Comparison of ENCODE assay signal across 8 mouse cellular contexts in the genomic region with DNA sequence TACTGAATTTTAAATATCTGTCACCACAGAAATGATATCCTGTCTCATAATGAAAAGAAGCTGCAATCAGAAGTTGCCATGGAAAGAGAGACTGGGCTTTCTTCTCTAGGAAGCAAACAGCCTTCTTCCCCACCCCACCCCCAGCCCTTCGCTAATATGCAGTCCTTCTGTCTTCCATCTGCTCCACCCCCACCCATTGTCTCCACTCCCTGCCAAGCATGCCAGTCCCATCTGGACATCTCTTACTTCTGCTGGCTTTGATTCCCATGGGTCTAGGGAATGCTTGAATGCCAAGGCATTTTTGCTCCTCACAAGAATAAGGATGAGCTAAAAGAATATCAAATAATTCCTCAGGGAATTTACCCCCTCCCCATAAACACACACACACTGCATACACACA.
DNase-seq lines count a peak whose midpoint lies in the region; ATAC-seq and TF ChIP-seq lines count a peak whose summit lies in the region.

No protein-coding gene starts in this region.

- H3K4me3 ChIP-seq in liver, postnatal 0 days (ENCODE audit: low read depth, low read length), result no peak overlapping the region

- H3K9ac ChIP-seq in liver, postnatal 0 days (replicated peaks), result no peak overlapping the region

- ATAC-seq in liver, postnatal 0 days, result no peak

- 29% methylated on average over 1 of the region's 1 CpGs for WGBS in liver, postnatal 0 days (ENCODE audit: insufficient replicate concordance)

- no peak overlapping the region for H3K27ac ChIP-seq in liver, postnatal 0 days (ENCODE audit: low read depth)

- H3K9me3 ChIP-seq in liver, postnatal 0 days (ENCODE audit: low read length), result no peaks in the 10 kb centered on the region

- no peak for TF ChIP-seq CTCF in liver, postnatal 0 days (IDR thresholded peaks at IDR 0.05; ENCODE audit: low read depth)

- no peak for TF ChIP-seq EP300 in liver, postnatal 0 days (IDR thresholded peaks at IDR 0.05; ENCODE audit: low read depth)

- H3K27me3 ChIP-seq in liver, postnatal 0 days (ENCODE audit: insufficient read depth, low read length), result no peaks in the 10 kb centered on the region

- peak; percentile 70 for DNase-seq in left cerebral cortex, adult 18-20 months (ENCODE audit: low spot score in 2 of 2)
- DNase-seq in left cerebral cortex, adult 11 months (ENCODE audit: low spot score), result no peak
- peak; percentile 47 to 74 for DNase-seq in frontal cortex, postnatal 36 days (ENCODE audit: low spot score in 2 of 2)
- peak; percentile 79 for DNase-seq in mesoderm, embryonic 11.5 days (ENCODE audit: low read depth, low spot score)
- DNase-seq in right cerebral cortex, postnatal 4 days, result peak; percentile 68
- no peak for DNase-seq in liver, postnatal 0 days
- no peak for DNase-seq in kidney, postnatal 10 days
- no peak for DNase-seq in gastrocnemius, postnatal 25 days

- no peaks in the 10 kb centered on the region for H3K4me1 ChIP-seq in liver, postnatal 0 days (ENCODE audit: insufficient read depth)

- H3K4me2 ChIP-seq in liver, postnatal 0 days (ENCODE audit: low read depth, low read length), result no peak overlapping the region

- H3K36me3 ChIP-seq in liver, postnatal 0 days (replicated peaks; ENCODE audit: insufficient read depth, low read length), result no peaks in the 10 kb centered on the region

Comparison
In these comparisons a context has a peak if more than half of its experiments do, and no peak if none do; other contexts are left out.
1. DNase-seq: peak in left cerebral cortex, adult 18-20 months (2 of 2), frontal cortex, postnatal 36 days (2 of 2), mesoderm, embryonic 11.5 days (single experiment) and right cerebral cortex, postnatal 4 days (single experiment); none in left cerebral cortex, adult 11 months (single experiment), liver, postnatal 0 days (single experiment), kidney, postnatal 10 days (single experiment) and gastrocnemius, postnatal 25 days (single experiment).